Mouse (Mus musculus) left cerebral cortex, adult 11 months (tissue): ENCODE results near the gene Cadps.

ENCODE experiments used
- DNase-seq: peaks from one replicate; pipeline ENCODE4 v3.0.0; 2022; ENCODE audit warnings: low spot score

Cadps gene

GRCm38 (mm10) chr14:12340238-12341074 is 482.4 kb downstream of the Cadps start:
- DNase-seq, result no peak

DNA sequence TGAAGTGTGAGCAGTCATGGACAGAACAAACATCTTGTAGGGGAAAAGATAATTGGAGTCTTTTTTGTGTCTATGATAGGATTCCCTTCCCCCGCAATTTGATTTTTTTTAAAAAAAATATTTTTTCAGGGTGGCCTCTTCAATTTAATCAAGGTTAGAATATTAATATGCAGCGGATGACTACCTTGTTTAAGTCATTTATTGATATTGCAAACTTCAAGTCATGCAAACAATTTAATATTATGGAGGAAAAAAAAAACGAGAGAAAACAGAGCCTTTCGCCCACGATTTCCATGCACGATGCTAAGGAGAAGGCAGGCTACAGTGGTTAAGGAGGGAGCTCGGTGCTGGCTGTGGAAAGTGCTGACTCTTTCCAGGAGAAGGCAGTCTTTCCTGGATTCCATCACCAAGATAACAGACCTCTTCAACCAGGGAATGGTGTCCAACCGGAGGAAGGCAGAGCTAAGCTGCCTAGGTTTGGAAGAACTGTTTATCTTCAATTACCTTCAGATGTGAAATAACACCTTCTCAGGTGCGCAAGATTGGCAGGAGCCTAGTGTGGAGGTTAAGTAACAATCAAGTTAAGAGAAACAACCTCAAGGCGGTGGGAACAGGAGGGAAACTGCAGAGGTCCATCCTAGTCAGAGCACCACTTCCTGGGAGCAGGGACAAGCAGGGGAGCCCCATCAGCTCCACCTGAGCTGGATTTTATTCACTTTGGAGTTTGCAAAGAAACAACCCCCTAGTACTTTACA is 483.9 kb downstream of the Cadps start:
- DNase-seq, result no peak

- DNase-seq, result no peak
These were observed 484.7 kb downstream of the Cadps start for GRCm38 (mm10) chr14:12337998-12338809.

DNA sequence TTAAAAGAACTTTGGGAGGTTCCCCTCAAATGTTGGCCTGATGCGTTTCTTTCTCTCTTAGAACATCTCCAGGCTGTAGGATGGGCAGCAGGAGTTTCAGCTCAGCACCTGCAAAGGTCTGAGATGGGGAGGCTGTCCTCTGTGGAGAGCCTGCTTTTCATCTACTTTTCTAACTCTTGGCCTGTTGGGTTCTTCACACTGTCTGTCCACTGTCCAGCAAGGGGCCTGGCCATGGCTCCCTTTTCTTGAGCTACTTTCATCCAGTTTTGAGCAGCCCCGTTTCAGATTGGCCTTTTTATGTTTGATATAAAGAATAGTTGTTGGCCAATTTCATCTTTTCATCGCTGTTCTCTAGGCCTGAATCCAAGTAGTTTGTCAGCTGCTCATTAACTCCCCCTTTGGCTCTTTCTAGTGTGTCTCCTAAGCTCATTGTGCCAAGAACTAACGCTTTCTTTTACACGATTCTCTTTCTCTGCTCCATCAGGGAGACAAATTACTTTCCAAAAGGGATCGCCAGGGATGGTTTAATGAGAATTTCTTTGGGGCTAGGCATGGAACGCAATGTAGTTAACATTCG is 485.4 kb downstream of the Cadps start:
- DNase-seq, result no peak

DNA sequence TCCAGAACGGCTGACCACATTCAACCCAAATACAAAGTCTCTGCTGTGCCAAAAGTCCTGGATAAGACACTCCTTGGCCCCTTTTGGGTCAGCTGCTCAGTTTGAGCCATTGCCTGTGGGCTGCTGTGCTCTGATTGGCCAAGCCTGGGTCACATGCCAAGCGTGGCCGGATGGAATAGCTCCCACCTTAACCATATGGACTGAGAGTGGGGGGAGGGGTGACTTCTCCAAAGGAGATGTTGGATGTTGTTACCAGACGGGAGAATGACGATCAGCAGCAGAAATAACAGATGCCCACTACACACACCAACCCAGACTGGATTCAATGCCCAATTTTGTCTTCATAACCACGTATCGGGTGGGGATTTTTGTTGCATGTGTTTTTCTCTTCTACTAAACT is 488.0 kb downstream of the Cadps start:
- DNase-seq, result no peak

DNA sequence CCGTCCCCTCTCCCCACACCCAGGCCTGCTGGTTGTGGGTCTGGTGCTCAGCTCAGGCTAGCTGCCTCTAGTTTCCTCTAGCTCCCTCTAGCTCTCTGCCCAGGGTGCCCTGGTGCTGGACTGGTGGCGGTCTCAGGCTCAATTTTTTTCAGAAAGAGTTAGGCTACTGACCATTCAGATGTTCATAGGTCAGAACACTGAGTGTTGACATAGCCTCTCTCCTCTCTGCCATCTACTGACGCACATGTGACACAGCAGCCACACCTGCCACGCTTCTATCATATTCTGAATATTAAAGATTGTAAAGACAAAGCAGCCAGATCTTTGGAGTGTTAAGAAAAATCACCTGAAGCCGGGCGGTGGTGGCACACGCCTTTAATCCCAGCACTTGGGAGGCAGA is 489.3 kb downstream of the Cadps start:
- no peak for DNase-seq
